Mouse (Mus musculus) right cerebral cortex, adult 18-20 months (tissue): ENCODE measurements around the gene Gsap.
"Not testable (repeated sequence)": the region's sequence is repeated elsewhere in the genome, so short reads cannot be mapped to it uniquely, and the experiment has no call there.

Source experiments
- DNase-seq: peaks from one replicate; pipeline ENCODE4 v3.0.0; 2022; ENCODE audit warnings: mixed read lengths

Gene Gsap

GRCm38 (mm10) chr5:21263202-21264055, 77.4 kb downstream of the Gsap start:
- DNase-seq, result peak; percentile 19

GRCm38 (mm10) chr5:21264352-21265021, 78.4 kb downstream of the Gsap start:
- no peak for DNase-seq

DNA sequence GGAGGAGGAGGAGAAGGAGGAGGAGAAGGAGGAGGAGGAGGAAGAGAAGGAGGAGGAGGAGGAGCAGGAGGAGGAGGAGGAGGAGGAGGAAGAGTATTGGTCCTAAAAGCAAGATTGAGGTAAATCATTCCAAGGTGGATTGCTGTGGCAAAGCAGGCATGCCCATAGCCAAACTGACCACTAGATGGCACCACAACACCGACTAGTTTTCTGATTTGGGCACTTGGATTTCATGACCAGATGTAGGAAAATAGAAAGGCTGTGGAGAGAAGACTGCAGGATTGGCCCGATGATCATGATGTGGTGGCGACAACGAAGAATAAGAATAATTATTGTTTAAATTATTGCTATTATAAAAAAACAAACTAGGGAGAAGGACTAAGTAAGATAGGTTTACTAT, 79.0 kb downstream of the Gsap start:
- DNase-seq, result peak; percentile 82

DNA sequence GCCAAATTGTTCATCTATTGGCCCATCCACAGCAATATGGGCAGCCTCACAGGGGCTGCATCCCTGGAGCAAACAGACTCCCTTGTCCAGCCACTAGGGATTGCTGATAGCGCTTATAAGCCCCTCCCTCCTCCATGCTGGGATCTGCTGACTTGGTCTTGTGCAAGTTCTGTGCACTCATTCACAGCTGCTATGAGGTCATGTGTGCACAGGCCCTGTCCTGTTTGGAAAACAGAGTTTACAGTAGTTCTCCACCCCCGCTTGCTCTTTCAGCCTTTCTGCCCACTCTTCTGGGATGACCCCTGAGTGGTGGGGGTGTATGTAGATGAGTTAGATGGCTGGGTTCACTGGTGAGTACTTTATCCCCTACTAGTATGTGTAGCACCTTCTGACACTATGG, 81.0 kb downstream of the Gsap start:
- no peak for DNase-seq

GRCm38 (mm10) chr5:21269446-21269845, 83.4 kb downstream of the Gsap start:
- DNase-seq, result no peak

DNA sequence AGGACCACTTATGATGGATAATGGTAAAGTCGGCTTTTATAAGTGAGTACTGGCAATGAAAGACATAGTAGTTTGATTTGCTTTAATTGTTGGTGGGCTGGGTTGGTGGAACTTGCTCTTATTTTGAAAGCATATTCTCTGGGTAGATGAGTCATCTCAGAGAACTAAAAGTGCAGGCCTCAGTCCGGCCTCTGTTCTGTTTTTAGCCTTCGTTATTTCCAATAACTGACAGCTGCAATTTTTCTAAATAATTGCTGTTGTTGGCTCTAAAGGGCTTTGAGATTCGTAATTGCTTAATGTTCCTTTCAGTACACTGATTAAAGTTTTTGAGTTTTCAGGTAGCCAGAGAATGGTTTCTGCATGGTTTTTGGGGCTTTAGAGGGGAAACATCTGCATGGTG, 84.7 kb downstream of the Gsap start:
- DNase-seq, result no peak

GRCm38 (mm10) chr5:21271386-21272354, 85.6 kb downstream of the Gsap start:
- no peak for DNase-seq

DNA sequence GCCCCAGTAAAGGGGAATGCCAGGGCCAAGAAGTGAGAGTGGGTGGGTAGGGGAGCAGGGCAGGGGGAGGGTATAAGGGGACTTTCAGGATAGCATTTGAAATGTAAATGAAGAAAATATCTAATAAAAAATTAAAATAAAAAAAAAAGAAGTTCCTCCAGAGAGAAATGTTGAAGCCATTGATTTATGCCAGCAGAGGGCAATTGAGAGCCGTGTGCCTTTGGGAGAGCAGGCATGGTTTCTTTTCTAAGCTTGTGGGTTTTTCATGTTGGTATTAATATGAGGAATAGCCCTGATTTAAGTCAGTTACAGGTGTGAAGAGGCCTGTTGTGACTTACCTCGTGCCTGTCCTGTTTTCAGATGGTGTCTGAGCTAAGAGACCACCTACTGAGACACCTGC, 91.6 kb downstream of the Gsap start:
- DNase-seq, result not testable (repeated sequence)

DNA sequence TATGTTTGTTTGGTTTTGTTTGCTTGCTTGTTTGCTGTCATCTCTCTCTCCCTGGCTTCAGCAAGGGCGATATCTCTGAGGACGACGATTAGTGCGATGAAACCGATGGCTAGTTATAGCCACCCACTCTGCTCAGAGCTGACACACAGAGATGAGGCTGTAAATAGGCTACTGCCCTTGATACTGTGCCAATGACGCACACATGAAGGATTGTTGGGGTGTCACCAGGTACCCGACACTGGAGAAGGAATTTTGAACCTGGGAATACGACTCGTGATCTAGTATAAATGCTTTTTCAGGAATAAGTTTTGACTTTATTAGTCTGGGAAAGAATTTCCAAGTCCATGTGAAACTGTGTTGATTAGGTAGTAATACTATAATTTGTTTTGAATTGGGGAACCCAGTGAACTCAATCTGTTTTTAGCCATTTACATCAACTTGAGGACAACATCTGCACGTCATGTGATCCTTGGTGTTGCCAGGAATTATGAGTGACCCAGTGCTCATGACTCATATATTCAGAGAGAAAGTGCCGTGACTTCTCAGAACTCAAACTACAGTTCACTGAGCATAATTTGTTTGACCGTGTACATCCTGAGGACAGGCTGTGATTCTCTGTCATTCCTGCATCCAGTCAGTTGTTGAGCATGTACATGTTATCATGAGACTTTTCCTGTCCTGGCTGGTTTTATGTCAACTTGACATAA, 97.5 kb downstream of the Gsap start:
- no peak for DNase-seq

GRCm38 (mm10) chr5:21288658-21289435, 102.8 kb downstream of the Gsap start:
- no peak for DNase-seq

DNA sequence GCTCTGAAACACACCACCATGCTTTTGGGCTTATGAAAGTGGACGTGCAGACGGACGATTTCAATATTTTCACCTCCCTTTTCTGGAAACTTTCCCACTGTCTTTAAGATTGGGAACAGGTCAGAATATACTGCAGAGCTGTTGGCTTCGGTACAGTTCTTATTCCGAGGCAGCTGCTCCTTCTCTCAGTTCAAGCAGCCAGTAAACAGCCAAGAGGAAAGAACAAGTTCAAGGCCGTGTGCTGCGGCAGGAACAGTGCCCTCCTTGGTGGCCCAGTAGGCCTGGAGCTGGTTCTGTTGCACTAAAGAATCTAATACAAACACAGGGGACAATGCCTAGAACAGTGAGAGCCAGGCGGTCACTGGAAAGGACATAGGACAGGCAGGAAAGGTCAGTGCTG, 104.5 kb downstream of the Gsap start:
- DNase-seq, result no peak

DNA sequence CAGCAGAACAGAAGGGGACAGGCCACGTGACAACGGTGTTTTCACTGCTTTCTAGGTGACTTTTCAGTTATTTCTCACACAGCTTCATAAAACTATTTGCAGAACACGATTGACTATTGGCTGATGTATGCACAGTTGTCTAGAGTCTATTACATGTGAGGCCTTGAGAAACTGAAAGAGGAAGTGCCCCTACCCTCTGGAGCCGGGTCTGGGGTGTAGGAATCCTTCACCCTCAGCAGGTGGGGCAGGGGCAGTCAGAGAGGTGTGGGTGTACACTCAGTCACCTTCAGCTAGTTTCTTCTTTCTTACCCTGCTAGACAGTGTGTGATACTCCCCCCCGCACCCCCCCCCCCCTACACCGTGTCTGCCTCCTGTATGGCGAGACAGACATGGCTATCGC, 109.6 kb downstream of the Gsap start:
- DNase-seq, result no peak

GRCm38 (mm10) chr5:21299076-21299755, 113.2 kb downstream of the Gsap start:
- DNase-seq, result no peak

DNA sequence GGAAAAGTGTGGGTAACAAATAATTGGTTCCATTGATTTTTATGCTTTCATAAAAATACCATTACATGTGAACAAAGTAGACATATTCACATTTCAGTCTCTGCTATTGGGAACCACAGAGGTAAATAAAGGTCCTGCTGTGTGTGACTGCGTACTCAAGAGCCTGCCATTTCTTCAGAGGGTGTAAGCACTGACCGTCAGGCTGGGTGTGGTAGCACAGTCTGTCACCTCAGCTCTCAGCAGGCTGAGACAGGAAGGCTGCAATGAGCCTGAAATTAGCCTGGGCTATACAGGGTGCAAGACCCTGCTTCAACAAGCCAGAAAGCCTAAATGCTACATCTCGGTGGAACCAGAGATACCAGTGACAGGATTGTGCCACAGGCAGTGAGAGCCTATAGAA, 114.0 kb downstream of the Gsap start:
- DNase-seq, result no peak

GRCm38 (mm10) chr5:21301011-21301410, 115.0 kb downstream of the Gsap start:
- no peak for DNase-seq

- DNase-seq, result no peak
Observed at GRCm38 (mm10) chr5:21307165-21307564, 121.1 kb downstream of the Gsap start.

DNA sequence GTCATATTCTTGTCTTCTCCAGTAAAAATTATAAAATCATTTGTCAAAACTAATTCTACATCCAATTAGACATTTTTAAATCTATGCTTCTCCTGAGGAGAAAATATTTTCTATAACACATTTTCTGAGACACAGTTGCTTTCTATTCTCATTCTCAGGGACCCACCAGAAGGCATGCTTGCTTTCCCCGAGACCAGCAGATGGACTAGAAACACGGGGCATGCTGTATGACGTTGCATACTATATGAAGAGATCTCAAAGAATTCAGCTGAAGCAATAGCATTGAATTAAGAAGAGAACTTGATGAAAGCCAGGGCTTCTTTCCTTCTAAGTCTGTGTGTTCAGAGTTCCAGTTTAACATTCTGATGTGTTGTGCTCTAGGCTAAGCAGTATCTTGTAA, 128.6 kb downstream of the Gsap start:
- no peak for DNase-seq

- DNase-seq, result no peak
Observed at GRCm38 (mm10) chr5:21320138-21320537, 134.1 kb downstream of the Gsap start.

- peak; percentile 31 for DNase-seq
Observed at GRCm38 (mm10) chr5:21326494-21326893, 140.4 kb downstream of the Gsap start.

- no peak for DNase-seq
Observed at GRCm38 (mm10) chr5:21328560-21328959, 142.5 kb downstream of the Gsap start.
